Mouse (Mus musculus) layer of hippocampus, postnatal 14 days (tissue): ENCODE results near the gene Heatr9. TPM values are rescaled to one million over a fixed set of nuclear protein-coding genes. Genes with fewer than 3 reads are reported as not detected.
A peak's percentile ranks its signal among the peaks of the same experiment; 100 is the strongest.

Experiments
- DNase-seq, 2 experiments: peaks; one replicate each; pipeline ENCODE4 v3.0.0; 2021 to 2022; ENCODE audit warnings: low spot score in 2 of 2, mixed read lengths in 1 of 2
- total RNA-seq, 2 experiments: library from RNA; stranded (reverse); gene quantifications; 2 replicates each; pipeline ENCODE4 v1.2.3; 2021

The Heatr9 gene
- total RNA-seq, 2 experiments from 2014 or later: not detected

DNA sequence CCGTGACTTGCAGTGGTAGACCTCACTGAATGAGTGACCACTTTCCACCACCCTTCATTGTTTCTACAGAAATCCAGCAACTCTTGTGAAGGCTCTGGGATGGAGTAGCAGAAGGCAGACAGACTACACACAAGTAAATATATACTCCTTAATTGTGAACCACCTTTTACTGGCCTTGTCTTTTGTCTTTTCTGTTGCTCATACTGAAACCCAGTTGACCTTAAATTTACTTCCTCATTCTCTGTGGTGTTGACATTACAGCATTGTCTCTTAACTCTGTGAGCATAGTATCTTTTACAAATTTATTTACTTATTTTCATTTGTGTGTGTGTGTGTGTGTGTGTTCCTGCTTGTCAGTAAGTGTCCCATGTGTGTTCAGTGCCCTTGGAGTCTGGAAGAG, 11.2 kb upstream of the Heatr9 start:
- DNase-seq: no peak

DNA sequence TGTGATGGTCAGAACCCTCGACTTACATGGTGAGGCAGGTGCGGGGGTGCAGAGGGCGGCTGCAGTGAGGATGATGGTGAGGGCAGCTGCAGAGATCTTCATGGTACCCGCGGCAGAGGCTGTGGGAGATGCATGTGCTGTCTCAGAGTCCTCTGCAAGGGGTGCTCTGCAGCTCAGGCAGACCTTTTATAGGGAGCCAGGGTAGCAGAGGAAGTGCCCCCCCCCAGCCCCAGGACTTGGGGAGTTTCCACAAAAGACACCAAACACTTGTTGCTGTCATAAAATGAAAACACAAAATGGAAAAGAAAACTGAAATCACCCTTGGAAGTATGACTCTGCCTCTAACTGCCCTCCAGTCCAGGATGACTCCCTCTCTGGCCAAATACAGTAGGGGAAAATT, 8.4 kb upstream of the Heatr9 start, which contains the start of gene Ccl5:
TSS of gene Ccl5 (minus strand) at position 159 of the 400 bp plus-strand sequence.
- DNase-seq: no peak

GRCm38 (mm10) chr11:83529024-83529423, 7.0 kb upstream of the Heatr9 start:
- DNase-seq: no peak

- DNase-seq: no peak
These were observed 3.6 kb downstream of the Heatr9 start for GRCm38 (mm10) chr11:83518371-83518770.

GRCm38 (mm10) chr11:83517153-83517552, 4.8 kb downstream of the Heatr9 start:
- DNase-seq: no peak

GRCm38 (mm10) chr11:83509521-83509920, 12.5 kb downstream of the Heatr9 start:
- no peak for DNase-seq

DNA sequence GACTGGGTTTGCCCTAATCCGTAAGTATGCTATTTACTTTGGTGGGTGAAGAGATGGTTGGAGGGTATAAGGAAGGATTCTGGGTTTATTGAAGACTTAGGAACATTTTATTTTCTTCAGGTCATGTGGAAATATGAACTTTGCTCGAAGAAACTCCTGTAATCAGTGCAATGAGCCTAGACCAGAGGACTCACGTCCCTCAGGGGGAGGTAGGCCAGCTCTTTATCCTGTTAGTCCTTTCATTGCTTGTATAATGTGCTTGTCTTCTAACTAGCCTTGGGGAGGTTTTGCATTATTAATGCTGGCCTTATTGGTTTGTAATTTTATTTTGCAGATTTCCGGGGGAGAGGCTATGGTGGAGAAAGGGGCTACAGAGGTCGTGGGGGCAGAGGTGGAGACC, 17.7 kb downstream of the Heatr9 start:
- no peak for DNase-seq

DNA sequence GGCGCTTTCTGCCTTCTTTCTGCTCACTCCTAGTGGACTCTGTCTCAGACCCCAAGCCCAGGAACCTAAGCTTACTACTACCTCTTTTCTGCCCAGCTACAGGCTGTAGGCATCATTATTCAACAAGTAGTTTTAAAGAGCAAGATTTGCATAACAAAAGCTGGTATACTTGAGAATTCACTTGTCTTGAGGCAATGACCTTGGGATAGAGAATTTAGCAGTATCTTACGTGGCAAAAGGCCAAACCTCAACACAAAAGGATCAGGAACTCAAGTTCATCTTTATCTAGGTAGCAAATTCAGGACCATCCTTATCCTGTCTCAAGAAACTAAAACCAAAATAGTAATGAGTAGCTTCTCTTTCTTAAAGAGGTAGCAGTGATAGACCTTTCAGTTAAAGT, 26.4 kb downstream of the Heatr9 start:
- no peak for DNase-seq

- no peak for DNase-seq
These were observed 30.5 kb downstream of the Heatr9 start for GRCm38 (mm10) chr11:83491488-83491887.

DNA sequence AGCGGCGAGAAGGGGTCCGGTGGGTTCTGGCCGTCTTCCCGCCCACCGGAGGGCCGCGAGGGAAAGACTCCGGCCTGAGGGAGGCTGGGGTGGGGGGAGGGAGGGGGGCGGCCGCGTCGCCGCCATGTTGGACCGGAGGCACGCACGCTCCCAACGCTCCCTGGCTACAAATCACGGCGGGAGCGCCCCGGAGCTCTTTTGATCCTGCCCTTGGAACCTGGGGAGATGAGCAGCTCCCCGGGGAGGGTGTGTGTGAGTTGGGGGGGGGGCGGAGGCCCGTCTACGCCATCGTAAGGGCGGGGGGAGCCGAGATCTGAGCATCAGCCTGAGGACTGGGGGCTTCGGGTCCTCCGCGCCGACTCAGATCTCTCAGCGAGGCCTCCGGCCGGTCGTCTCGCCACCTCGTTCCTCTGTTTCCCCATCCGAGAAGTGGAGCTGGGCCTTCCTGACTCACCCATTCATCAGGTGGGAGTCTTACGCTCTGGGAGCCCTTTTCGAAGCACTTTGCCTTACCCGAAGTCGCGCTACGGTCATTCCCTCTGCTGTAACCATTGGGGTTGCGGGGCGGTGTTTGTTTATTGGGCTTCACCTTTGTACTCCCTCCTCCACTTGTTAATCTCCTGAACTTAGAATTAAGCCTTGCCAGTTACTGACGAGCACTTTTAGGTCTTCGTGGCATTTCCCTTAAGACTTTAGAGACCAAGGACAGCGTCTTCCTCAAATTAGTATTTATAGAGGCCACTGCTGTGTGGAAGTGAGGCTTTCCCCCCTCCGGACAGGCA, 48.5 kb downstream of the Heatr9 start:
- DNase-seq: no peak

DNA sequence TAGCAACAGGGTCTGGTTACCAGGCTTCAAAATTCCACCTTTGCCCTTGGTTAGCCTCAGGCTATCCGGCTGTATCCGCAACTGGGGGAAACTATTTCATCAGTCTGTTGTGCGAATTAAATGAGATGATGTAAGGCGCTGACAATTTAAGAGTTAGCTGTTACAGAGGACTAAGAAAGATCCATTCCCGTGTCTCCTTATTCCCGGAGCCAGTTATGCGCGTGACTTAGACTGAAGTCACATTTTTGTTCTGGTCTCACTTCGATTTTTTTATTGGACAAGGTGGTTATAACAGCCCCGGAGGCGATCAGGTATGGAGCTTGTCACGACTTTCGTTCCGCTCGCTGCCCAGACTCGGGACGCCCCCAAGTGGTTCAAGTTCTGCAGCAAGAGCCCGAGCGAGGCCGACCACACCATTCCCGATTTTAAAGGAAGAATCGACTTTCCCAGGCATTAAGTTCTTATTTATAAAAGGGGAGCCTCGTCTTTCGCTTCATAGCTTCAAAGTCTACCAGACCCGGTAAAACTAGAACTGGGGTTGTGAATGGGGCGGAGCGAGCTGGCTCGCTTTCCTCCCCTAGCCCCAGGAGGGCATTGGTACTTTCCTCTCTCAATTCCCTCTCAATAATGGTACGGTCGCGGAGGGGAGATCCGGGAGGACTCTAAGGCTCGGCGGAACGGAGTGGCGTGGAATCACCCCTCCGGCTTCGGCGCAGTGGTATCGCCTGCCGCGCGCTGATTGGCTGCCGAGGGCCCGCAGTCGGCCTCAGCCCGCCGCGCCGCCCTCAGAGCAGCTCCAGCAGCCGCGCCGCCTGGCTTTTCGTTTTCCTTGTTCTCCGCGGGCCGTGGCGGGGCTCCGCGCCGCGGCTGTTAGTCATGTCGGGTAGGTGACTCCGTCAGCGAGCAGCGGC, 49.4 kb downstream of the Heatr9 start, which contains the start of gene Taf15:
TSS of gene Taf15 (plus strand) at position 763 of the 911 bp plus-strand sequence.
- DNase-seq: peak; percentile 99

- no peak for DNase-seq
These were observed 50.2 kb downstream of the Heatr9 start for GRCm38 (mm10) chr11:83471766-83472165.

GRCm38 (mm10) chr11:83468765-83469164, 53.2 kb downstream of the Heatr9 start:
- no peak for DNase-seq

GRCm38 (mm10) chr11:83467120-83467652, 54.8 kb downstream of the Heatr9 start:
- DNase-seq: peak in 1 of 2 experiments; percentile 49

DNA sequence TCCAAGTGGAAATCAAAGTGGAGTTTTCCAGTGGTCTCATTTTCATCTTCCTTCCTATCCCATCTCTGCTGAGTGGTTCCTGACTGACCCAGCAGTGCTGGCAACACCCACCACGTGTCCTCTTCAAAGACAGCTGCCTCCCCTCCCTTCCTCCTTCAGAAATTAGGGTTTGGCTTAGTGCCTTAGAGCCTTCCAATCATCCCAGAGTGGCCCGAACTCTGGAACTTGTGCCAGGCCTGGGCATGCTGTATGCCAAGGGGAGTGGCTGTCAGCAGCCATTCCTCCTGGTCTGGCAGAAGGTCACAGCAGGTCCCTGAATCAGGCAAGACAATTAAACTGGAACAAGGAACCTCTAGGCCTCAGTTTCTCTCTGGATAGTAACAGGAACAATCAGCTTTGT, 56.0 kb downstream of the Heatr9 start:
- peak in 1 of 2 experiments; percentile 37 for DNase-seq

GRCm38 (mm10) chr11:83462711-83463244, 59.2 kb downstream of the Heatr9 start, which contains the start of gene Mmp28:
TSS of gene Mmp28 (minus strand) at chr11:83463071.
- DNase-seq: no peak

Other genes starting within 250 kb of the Heatr9 start
- not detected for gene Slfn14, start 235.4 kb downstream of the Heatr9 start, total RNA-seq
- 100 to 1,000 TPM; 352 to 359 TPM for gene Ap2b1, start 223.2 kb downstream of the Heatr9 start, total RNA-seq
- gene Pex12, start 219.6 kb downstream of the Heatr9 start, total RNA-seq: 10 to 100 TPM in 1 of 2 experiments, 1 to 10 TPM in 1; 9.2 to 10.7 TPM
- gene Rasl10b, start 113.0 kb downstream of the Heatr9 start, total RNA-seq: 100 to 1,000 TPM; 219 to 224 TPM
- gene Gas2l2, start 92.7 kb downstream of the Heatr9 start, total RNA-seq: 1 to 10 TPM in 1 of 2 experiments, under 1 TPM in 1; 0.29 to 1.0 TPM
- gene 1700020L24Rik, start 84.5 kb downstream of the Heatr9 start, total RNA-seq: not detected
- 1 to 10 TPM; 3.2 to 3.3 TPM for gene Mmp28, start 59.1 kb downstream of the Heatr9 start, total RNA-seq
- gene Taf15, start 49.1 kb downstream of the Heatr9 start, total RNA-seq: 10 to 100 TPM; 64.1 to 65.9 TPM
- not detected for gene Ccl5, start 8.3 kb upstream of the Heatr9 start, total RNA-seq
- 1 to 10 TPM; 5.6 to 6.8 TPM for gene Ccl9, start 56.5 kb upstream of the Heatr9 start, total RNA-seq
- 1 to 10 TPM; 1.2 to 1.5 TPM for gene Ccl6, start 70.9 kb upstream of the Heatr9 start, total RNA-seq
- not detected for gene Rpl9-ps1, start 123.4 kb upstream of the Heatr9 start, total RNA-seq
- not detected for gene Ccl3, start 127.2 kb upstream of the Heatr9 start, total RNA-seq
- gene Ccl4, start 140.4 kb upstream of the Heatr9 start, total RNA-seq: not detected
- not detected for gene Wfdc17, start 181.8 kb upstream of the Heatr9 start, total RNA-seq
- not detected for gene Wfdc18, start 186.8 kb upstream of the Heatr9 start, total RNA-seq
- gene Wfdc21, start 224.8 kb upstream of the Heatr9 start, total RNA-seq: not detected
- gene Heatr6, start 231.5 kb upstream of the Heatr9 start, total RNA-seq: 10 to 100 TPM; 16.6 to 19.5 TPM